Mouse (Mus musculus) small intestine, adult 2 months (tissue): ENCODE measurements around the gene Rdh16f2.

Source experiments
- CTCF ChIP-seq: fragments of 200-500 bp; IDR thresholded peaks from 2 replicates; pipeline ENCODE4 v1.5.1; 2012; ENCODE audit warnings: low read depth, mild to moderate bottlenecking, control low read depth, inconsistent platforms, low read length, moderate library complexity, mixed read lengths; ENCODE audit not compliant: insufficient replicate concordance, insufficient read length; ENCODE audit errors: extremely low read depth
- POLR2A ChIP-seq: fragments of 200-500 bp; IDR thresholded peaks from 2 replicates; pipeline ENCODE4 v1.6.1; 2012; ENCODE audit warnings: low read depth, mild to moderate bottlenecking, control low read depth, inconsistent platforms, low read length, moderate library complexity

DNA sequence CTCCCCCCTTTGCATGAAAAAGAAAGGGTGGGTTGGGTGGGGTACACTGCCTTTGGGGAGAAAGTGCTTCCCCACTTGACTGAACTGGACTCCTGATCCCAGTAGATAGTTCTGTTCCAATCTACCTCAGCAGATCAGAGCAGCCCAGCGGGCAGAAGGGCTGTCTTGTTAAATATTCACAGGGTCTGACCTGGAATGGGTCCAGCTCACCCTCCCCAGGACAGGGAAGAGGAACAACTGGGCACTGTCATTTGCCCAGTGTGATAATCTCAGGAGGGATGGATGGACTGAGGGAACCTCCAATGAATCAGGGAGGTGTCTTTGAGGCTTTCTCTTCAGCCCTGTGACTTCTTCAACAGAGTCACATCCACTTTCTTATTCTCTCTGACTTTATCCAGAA is 18.2 kb upstream of the Rdh16f2 start:
- no peak for TF ChIP-seq CTCF
- no peak for TF ChIP-seq POLR2A
